Mouse (Mus musculus): Measurements from ENCODE around the gene Polr2f.

Gene Polr2f

DNA sequence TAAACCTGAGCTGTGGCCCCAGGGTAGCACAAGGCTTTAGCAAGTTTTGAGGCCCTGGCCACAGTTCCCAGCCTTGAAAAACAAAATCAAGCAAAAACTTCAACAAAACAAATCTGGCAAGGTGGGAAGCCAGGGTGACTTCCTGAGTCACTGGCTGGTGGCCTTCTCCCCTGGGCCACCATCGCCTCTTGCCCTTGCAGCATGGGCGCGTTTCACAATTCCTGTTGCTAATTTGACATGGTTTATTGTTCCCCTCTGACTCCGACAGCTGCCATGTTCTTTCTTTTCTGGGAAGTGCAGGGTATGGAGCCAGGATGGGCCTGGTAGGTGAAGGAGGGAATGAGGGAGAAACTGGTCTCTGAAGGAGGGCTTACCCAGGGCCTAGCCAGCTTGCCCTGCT, 18.7 kb upstream of the Polr2f start:
- no peak for DNase-seq (ENCODE audit: low spot score)

GRCm38 (mm10) chr15:79122546-79122945, 18.3 kb upstream of the Polr2f start:
- DNase-seq (ENCODE audit: low spot score) = no peak

DNA sequence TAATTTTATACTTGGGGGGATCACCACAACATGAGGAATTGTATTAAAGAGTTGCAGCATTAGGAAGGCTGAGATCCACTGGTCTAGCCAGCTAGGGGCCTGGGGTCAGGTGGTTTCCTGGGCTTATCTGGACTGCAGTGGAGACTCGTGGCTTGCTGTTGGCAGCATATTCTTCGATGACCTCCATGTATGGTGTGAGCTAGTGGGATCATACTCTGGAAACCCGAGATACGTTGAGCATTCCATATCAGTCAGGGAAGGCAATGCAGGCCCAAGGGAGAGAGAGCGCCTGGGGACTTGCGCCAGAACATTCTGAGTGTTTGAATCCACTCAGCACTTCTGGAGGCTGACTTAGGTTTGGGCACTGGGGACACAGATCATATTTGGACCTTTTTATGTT, 17.1 kb upstream of the Polr2f start:
- DNase-seq (ENCODE audit: low spot score) = no peak

- DNase-seq (ENCODE audit: low spot score) = no peak
Measured at GRCm38 (mm10) chr15:79124331-79124875, 16.4 kb upstream of the Polr2f start.

DNA sequence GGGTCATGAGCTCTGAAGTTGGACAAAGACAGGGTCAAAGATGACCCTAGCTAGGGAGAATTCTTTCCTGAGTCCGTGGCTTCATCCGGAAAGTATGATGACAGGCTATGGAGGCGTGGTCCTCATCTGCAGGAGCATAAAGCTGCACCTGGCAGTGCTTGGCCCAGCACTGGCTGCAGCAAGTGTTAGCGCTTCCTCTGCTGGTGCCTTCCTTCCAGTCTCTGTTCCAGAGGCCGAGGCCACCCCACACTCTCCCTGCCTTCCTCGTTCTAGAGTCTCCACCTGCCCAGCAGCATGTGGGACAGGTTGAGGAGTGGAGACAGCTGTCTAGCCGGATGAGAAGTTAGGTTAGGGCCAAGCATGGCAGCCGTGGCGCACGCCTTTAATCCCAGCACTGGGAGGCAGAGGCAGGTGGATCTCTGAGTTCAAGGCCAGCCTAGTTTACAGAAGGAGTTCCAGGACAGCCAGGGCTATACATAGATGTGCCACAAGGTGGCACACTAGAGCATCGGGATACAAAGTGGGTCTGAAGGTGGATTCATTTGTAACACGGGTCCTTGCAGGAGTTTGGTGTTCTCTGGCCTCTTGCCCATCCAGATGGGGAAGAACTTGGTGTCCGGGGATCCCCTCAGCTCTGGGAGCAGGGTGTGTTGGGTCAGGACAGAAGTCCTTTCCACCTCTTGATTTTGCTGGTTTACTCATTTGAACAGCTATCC, 14.4 kb upstream of the Polr2f start:
- DNase-seq (ENCODE audit: low spot score) = peak; percentile 81

GRCm38 (mm10) chr15:79127101-79127500, 13.7 kb upstream of the Polr2f start:
- DNase-seq (ENCODE audit: low spot score) = no peak

- no peak for DNase-seq (ENCODE audit: low spot score)
Measured at GRCm38 (mm10) chr15:79128208-79128607, 12.6 kb upstream of the Polr2f start.

GRCm38 (mm10) chr15:79129311-79129710, 11.5 kb upstream of the Polr2f start:
- no peak for DNase-seq (ENCODE audit: low spot score)

DNA sequence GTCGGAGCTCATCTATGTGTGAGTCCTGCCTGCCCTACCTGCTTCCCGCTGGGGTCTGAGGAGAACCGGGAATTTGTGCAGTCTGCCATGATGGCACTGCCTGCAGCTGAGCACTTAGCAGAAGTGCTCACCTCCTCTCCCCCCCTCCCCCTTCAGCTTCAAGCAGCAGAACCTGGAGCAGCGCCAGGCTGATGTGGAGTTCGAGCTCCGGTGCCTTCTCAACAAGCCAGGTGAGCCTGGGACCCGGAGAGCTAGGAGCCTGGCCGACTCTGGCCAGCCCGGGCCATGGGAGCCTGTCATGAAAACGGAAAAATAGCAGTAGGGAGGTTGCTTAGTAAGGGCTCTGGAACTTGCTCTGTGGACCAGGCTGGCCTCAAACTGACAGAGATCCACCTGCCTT, 10.0 kb upstream of the Polr2f start:
- peak; percentile 37 for DNase-seq (ENCODE audit: low spot score)

DNA sequence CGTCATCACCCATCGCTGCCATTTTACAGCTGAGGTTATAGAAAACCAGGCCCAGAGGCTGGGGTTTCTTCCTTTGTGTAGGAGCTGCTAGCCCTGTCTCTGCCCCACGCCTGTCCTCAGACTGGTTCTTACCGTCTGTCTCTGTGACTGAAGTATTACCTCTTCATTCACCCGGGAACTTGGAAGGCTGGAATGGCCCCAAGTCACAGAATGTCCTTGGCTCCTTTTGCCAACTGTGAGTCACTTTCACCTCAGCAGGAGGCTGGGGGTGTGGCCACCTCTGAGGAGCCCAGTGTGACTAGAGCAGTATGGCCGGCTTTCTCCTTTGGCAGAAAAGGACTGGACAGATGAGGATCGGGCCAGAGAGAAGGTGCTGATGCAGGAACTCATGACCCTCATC, 9.4 kb upstream of the Polr2f start:
- DNase-seq (ENCODE audit: low spot score) = peak; percentile 84

DNA sequence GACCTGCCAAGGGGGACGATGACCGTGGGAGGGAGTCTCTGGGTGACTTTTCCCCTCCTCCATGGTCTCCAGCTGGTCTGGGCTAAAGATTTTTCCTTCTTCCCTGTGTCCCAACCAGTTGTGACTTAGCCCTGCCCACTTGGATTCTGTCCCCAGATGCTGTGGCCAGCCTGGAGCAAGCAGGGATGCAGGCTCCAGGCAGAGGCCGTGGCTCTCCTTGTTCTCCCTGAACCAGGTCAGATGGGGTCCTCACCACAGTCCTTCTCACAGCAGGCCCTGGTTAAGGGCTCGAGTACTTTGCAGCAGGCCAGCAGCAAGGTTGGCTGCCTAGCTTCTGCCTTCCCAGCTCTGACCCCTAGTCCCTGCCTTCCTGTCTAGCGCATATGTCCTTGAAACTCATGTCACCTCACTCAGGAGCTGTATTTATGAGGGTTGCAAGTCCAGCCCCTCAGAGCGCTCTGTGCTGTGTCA, 7.6 kb upstream of the Polr2f start:
- DNase-seq (ENCODE audit: low spot score) = no peak

DNA sequence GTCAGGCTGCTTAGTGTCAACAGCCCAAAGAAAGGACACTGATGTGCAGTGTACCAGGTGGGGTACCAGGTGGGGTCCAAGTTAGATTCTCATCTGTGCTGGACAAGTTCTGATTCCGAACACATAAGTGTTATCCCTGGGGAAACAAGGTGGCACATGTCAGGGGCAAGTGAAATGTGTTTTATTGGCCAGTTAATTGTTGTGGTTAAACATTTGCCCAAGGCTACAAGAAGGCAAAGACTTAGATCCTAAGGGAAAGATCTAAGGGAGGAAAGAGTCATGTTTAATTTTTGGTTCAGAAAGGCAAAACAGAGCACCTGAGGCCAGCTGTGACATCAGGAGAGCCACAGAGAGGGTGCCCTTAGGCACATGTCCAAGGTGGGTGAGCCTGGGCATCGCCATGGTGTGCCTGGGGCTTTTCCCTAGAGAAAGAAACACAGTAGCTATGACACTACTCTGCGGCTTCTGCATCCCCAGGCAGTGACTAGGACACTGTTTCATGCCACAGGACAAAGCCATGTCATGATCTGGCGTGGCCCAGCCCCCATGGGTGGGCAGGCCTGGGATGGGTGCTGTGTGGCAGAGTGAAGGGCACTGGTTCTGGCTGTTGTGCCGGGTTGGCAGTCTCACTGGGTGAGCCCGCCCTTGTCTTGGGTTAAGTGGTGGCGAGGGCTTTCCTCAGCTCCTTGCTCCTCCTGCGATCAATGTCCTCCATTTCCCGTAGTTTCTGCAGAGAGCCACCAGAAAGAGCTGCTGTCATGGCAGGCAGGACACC, 6.1 kb upstream of the Polr2f start:
- DNase-seq (ENCODE audit: low spot score) = no peak

DNA sequence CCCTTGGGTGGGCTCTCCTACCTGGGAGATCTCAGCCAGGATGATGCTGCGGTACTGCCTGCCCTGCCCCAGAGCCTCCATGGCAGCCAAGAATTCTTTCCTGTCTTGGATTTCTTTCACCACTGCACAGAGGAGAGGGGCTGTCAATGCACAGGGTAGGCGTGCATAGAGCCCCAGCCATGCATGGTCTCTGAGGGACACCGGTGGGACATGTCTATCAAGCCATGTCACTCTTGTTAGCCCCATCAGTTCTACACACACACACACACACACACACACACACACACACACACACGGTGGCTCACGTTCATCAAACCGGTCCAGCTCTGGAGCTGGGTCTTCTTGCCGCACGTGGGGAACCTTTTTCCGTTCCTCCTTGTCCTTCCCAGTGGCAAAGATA, 5.5 kb upstream of the Polr2f start:
- no peak for DNase-seq (ENCODE audit: low spot score)

- no peak for DNase-seq (ENCODE audit: low spot score)
Measured at GRCm38 (mm10) chr15:79135783-79136575, 4.8 kb upstream of the Polr2f start.

GRCm38 (mm10) chr15:79139640-79140039, 1.2 kb upstream of the Polr2f start:
- no peak for DNase-seq (ENCODE audit: low spot score)

- peak; percentile 32 for DNase-seq (ENCODE audit: low spot score)
Measured at GRCm38 (mm10) chr15:79141566-79141917, 733 bp downstream of the Polr2f start.

GRCm38 (mm10) chr15:79143316-79143715, 2.5 kb downstream of the Polr2f start:
- DNase-seq (ENCODE audit: low spot score) = no peak

DNA sequence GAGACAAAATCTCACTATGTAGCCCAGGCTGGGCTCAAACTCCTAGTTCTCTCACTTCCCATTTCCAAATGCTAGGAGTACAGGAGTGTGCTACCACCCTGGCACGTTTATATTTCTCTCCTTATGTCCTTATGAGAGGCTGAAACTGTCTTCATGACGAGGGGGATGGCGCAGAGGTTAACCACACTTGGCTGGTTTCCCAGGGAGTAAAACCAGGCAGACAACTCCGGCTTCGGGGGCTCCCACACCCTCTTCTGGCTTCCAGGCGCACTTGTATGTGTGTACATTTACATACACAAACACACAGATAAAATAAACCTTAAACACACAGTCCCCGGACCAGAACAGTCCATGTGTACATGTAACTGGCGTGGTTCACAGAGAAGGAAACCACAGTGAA, 3.2 kb downstream of the Polr2f start:
- DNase-seq (ENCODE audit: low spot score) = no peak

- DNase-seq (ENCODE audit: low spot score) = peak; percentile 62
Measured at GRCm38 (mm10) chr15:79145522-79145921, 4.7 kb downstream of the Polr2f start.

- DNase-seq (ENCODE audit: low spot score) = peak; percentile 92
Measured at GRCm38 (mm10) chr15:79148533-79148932, 7.7 kb downstream of the Polr2f start.

DNA sequence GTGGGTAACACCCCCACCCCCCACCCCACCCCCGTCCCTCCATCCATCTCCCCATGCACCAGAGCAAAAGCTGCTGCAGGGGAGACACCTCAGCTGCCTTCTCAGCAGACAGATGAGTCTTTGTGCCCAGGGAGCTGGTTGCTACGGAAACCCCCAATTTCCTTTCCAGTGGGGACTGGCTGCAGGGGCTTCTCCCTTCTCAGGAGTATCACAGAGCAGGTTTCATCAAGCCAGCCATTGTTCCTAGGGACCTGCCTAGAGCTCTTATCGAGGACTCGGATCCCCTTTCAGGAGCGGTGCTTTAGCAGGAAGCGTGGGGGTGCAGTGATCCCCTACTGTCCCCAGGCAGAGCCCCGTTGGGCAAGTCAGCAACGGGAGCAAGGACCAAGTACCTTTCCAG, 11.1 kb downstream of the Polr2f start:
- DNase-seq (ENCODE audit: low spot score) = no peak

- DNase-seq (ENCODE audit: low spot score) = no peak
Measured at GRCm38 (mm10) chr15:79152709-79153108, 11.9 kb downstream of the Polr2f start.

Measured in MN1 (cell line).